Mouse (Mus musculus) kidney, postnatal 4 days (tissue): ENCODE measurements around the gene Slc38a1.

Experiments used
- DNase-seq, 2 experiments: peaks; one replicate each; pipeline ENCODE4 v3.0.0; 2021; ENCODE audit warnings: mixed read lengths in 2 of 2

Slc38a1 gene

GRCm38 (mm10) chr15:96551569-96552380, 90.9 kb downstream of the Slc38a1 start:
- peak; percentile 20 to 48 for DNase-seq

GRCm38 (mm10) chr15:96551107-96551506, 91.6 kb downstream of the Slc38a1 start:
- no peak for DNase-seq

GRCm38 (mm10) chr15:96548363-96548762, 94.3 kb downstream of the Slc38a1 start:
- no peak for DNase-seq

- peak in 1 of 2 experiments; percentile 37 for DNase-seq
These were observed 95.2 kb downstream of the Slc38a1 start for GRCm38 (mm10) chr15:96547256-96548195.

- peak; percentile 77 to 79 for DNase-seq
These were observed 99.4 kb downstream of the Slc38a1 start for GRCm38 (mm10) chr15:96543181-96543828.

- no peak for DNase-seq
These were observed 100.6 kb downstream of the Slc38a1 start for GRCm38 (mm10) chr15:96542135-96542534.

- DNase-seq = no peak
These were observed 105.4 kb downstream of the Slc38a1 start for GRCm38 (mm10) chr15:96537272-96537671.

GRCm38 (mm10) chr15:96536412-96536811, 106.3 kb downstream of the Slc38a1 start:
- DNase-seq = no peak

GRCm38 (mm10) chr15:96527686-96528085, 115.0 kb downstream of the Slc38a1 start:
- no peak for DNase-seq

- no peak for DNase-seq
These were observed 118.4 kb downstream of the Slc38a1 start for GRCm38 (mm10) chr15:96524239-96524738.
